Mouse (Mus musculus) adrenal gland, adult 18-20 months (tissue): ENCODE measurements at regions not wholly inside any gene's neighbourhood (a gene's known extent, or its start where the extent isn't known, plus 50 kb on each side); places are given as distances from the start of the nearest gene placed in this dataset.

ENCODE experiments used
- DNase-seq, 2 experiments: peaks; one replicate each; pipeline ENCODE4 v3.0.0; 2021 to 2022; ENCODE audit warnings: low spot score in 2 of 2

- no peak for DNase-seq
These were observed 255.6 kb upstream of the Runx1 start for GRCm38 (mm10) chr16:93081533-93081932.

GRCm38 (mm10) chr16:93079660-93080390, 253.9 kb upstream of the Runx1 start:
- peak; percentile 20 to 28 for DNase-seq

- no peak for DNase-seq
These were observed 253.0 kb upstream of the Runx1 start for GRCm38 (mm10) chr16:93078909-93079308.

GRCm38 (mm10) chr16:93075488-93075887, 249.5 kb upstream of the Runx1 start:
- no peak for DNase-seq

GRCm38 (mm10) chr16:93072156-93072555, 246.2 kb upstream of the Runx1 start:
- DNase-seq, result no peak

- no peak for DNase-seq
These were observed 245.8 kb upstream of the Runx1 start for GRCm38 (mm10) chr16:93071726-93072125.

- DNase-seq, result no peak
These were observed 240.9 kb upstream of the Runx1 start for GRCm38 (mm10) chr16:93066821-93067220.

GRCm38 (mm10) chr16:93061475-93062179, 235.7 kb upstream of the Runx1 start:
- no peak for DNase-seq

GRCm38 (mm10) chr16:93056295-93056694, 230.3 kb upstream of the Runx1 start:
- no peak for DNase-seq

GRCm38 (mm10) chr16:93055545-93055944, 229.6 kb upstream of the Runx1 start:
- no peak for DNase-seq

GRCm38 (mm10) chr16:93051233-93051632, 225.3 kb upstream of the Runx1 start:
- DNase-seq, result no peak

- no peak for DNase-seq
These were observed 222.5 kb upstream of the Runx1 start for GRCm38 (mm10) chr16:93048418-93048932.

- DNase-seq, result no peak
These were observed 221.6 kb upstream of the Runx1 start for GRCm38 (mm10) chr16:93047594-93047993.

- no peak for DNase-seq
These were observed 220.3 kb upstream of the Runx1 start for GRCm38 (mm10) chr16:93046221-93046620.

GRCm38 (mm10) chr16:93043355-93043754, 217.4 kb upstream of the Runx1 start:
- no peak for DNase-seq

GRCm38 (mm10) chr16:93042941-93043340, 217.0 kb upstream of the Runx1 start:
- DNase-seq, result no peak

GRCm38 (mm10) chr16:93042491-93042890, 216.5 kb upstream of the Runx1 start:
- no peak for DNase-seq

- DNase-seq, result no peak
These were observed 215.9 kb upstream of the Runx1 start for GRCm38 (mm10) chr16:93041887-93042286.

- DNase-seq, result no peak
These were observed 215.4 kb upstream of the Runx1 start for GRCm38 (mm10) chr16:93041399-93041798.

GRCm38 (mm10) chr16:93035626-93036025, 209.7 kb upstream of the Runx1 start:
- DNase-seq, result no peak

GRCm38 (mm10) chr16:93033943-93034342, 208.0 kb upstream of the Runx1 start:
- no peak for DNase-seq

- DNase-seq, result no peak
These were observed 205.7 kb upstream of the Runx1 start for GRCm38 (mm10) chr16:93031624-93032023.
